8 mouse cellular contexts compared by ENCODE assay signal in genomic region chr6:100170711-100171348, GRCm38 (mm10).
DNase-seq lines count a peak whose midpoint lies in the region; ATAC-seq and TF ChIP-seq lines count a peak whose summit lies in the region.

No protein-coding gene starts in this region.

- ATAC-seq in cerebellum, adult (ENCODE audit: insufficient number of reproducible peaks, low FRiP score, low TSS enrichment) = 0 out of 2 replicates have a peak, but pooled peaks have one; percentile 17
- ATAC-seq in heart, embryonic 11.5 days (replicated peaks; ENCODE audit: insufficient number of reproducible peaks, low FRiP score, low TSS enrichment) = no peak
- no peak; the same call in 1 of the 2 replicates for ATAC-seq in limb, embryonic 14.5 days (ENCODE audit: low FRiP score, low read depth)
- peak; percentile 40; the same call in 1 of the 2 replicates for ATAC-seq in midbrain, embryonic 13.5 days

- 0 out of 2 replicates have a peak, but pooled peaks cover 8% of the 10 kb centered on the region for H3K27me3 ChIP-seq in heart, embryonic 11.5 days (ENCODE audit: control insufficient read depth, insufficient read depth, low read length)
- no peaks in the 10 kb centered on the region for H3K27me3 ChIP-seq in limb, embryonic 14.5 days (ENCODE audit: control insufficient read depth, insufficient read depth, low read length)
- peaks cover 52% of the 10 kb centered on the region for H3K27me3 ChIP-seq in midbrain, embryonic 13.5 days

- peak overlapping the region; percentile 52 for H3K9ac ChIP-seq in heart, embryonic 11.5 days (ENCODE audit: low read depth, low read length)
- H3K9ac ChIP-seq in limb, embryonic 14.5 days (ENCODE audit: low read depth, low read length, severe bottlenecking) = 0 out of 2 replicates have a peak overlapping the region, but pooled peaks have one; percentile 0
- H3K9ac ChIP-seq in midbrain, embryonic 13.5 days (replicated peaks) = peak overlapping the region; percentile 39; the same call in 1 of the 2 replicates

- no peaks in the 10 kb centered on the region for H3K36me3 ChIP-seq in heart, embryonic 11.5 days (ENCODE audit: control insufficient read depth, insufficient read depth, low read length)
- no peaks in the 10 kb centered on the region for H3K36me3 ChIP-seq in limb, embryonic 14.5 days (ENCODE audit: control insufficient read depth, insufficient read depth, low read length)
- H3K36me3 ChIP-seq in midbrain, embryonic 13.5 days = no peaks in the 10 kb centered on the region

- DNase-seq in cerebellum, adult 11 months = no peak
- DNase-seq in embryo, embryonic 10 days (ENCODE audit: low spot score) = peak; percentile 48
- peak; percentile 52 for DNase-seq in kidney, postnatal 10 days
- peak; percentile 60 for DNase-seq in limb, embryonic 14.5 days (ENCODE audit: low spot score)
- no peak for DNase-seq in adipocyte (ENCODE audit: low spot score)

- peak overlapping the region; percentile 62 for H3K4me2 ChIP-seq in heart, embryonic 11.5 days
- H3K4me2 ChIP-seq in limb, embryonic 14.5 days (replicated peaks; ENCODE audit: low read depth, low read length, severe bottlenecking) = peak overlapping the region; percentile 39
- H3K4me2 ChIP-seq in midbrain, embryonic 13.5 days (replicated peaks) = peak overlapping the region; percentile 46

- H3K27ac ChIP-seq in heart, embryonic 11.5 days (ENCODE audit: low read depth, low read length) = no peak overlapping the region
- H3K27ac ChIP-seq in limb, embryonic 14.5 days (replicated peaks; ENCODE audit: low read depth, low read length) = no peak overlapping the region
- no peak overlapping the region for H3K27ac ChIP-seq in midbrain, embryonic 13.5 days

- 4% methylated on average over 22 of the region's 22 CpGs for WGBS in heart, embryonic 11.5 days (ENCODE audit: insufficient replicate concordance)
- 4% methylated on average over 22 of the region's 22 CpGs for WGBS in limb, embryonic 14.5 days
- WGBS in midbrain, embryonic 13.5 days = 7% methylated on average over 22 of the region's 22 CpGs

- TF ChIP-seq POLR2A in limb, embryonic 14.5 days (IDR thresholded peaks at IDR 0.05; ENCODE audit: borderline replicate concordance, extremely low read depth, insufficient read depth, insufficient read length) = no peak

- peaks cover 10% of the 10 kb centered on the region for H3K4me1 ChIP-seq in heart, embryonic 11.5 days (ENCODE audit: control insufficient read depth, insufficient read depth, low read length)
- peaks cover 14% of the 10 kb centered on the region for H3K4me1 ChIP-seq in limb, embryonic 14.5 days (ENCODE audit: control insufficient read depth, insufficient read depth, low read length)
- peaks cover 11% of the 10 kb centered on the region for H3K4me1 ChIP-seq in midbrain, embryonic 13.5 days (replicated peaks)

- H3K4me3 ChIP-seq in heart, embryonic 11.5 days (ENCODE audit: low read depth, low read length) = peak overlapping the region; percentile 25
- no peak overlapping the region for H3K4me3 ChIP-seq in limb, embryonic 14.5 days (replicated peaks; ENCODE audit: low read length)
- H3K4me3 ChIP-seq in midbrain, embryonic 13.5 days (replicated peaks) = peak overlapping the region; percentile 14

- no peaks in the 10 kb centered on the region for H3K9me3 ChIP-seq in heart, embryonic 11.5 days (replicated peaks; ENCODE audit: control insufficient read depth, low read length)
- no peaks in the 10 kb centered on the region for H3K9me3 ChIP-seq in limb, embryonic 14.5 days (ENCODE audit: control insufficient read depth, low read length)
- no peaks in the 10 kb centered on the region for H3K9me3 ChIP-seq in midbrain, embryonic 13.5 days

Comparison
In these comparisons a context has a peak if more than half of its experiments do, and no peak if none do; other contexts are left out.
1. ATAC-seq: peak in cerebellum, adult (single experiment) and midbrain, embryonic 13.5 days (single experiment); none in heart, embryonic 11.5 days (single experiment) and limb, embryonic 14.5 days (single experiment).
2. DNase-seq: peak in embryo, embryonic 10 days (single experiment), kidney, postnatal 10 days (single experiment) and limb, embryonic 14.5 days (single experiment); none in cerebellum, adult 11 months (single experiment) and adipocyte (single experiment).
3. H3K9ac ChIP-seq: peak in every context shown above with its lines; median percentile 52 in heart, embryonic 11.5 days; 39 in midbrain, embryonic 13.5 days; 0 in limb, embryonic 14.5 days.
4. Peak in every context shown above with its lines, with median percentiles within 50 percentile points of each other: H3K4me2 ChIP-seq.